45 mouse cellular contexts compared by ENCODE assay signal in the genomic region with DNA sequence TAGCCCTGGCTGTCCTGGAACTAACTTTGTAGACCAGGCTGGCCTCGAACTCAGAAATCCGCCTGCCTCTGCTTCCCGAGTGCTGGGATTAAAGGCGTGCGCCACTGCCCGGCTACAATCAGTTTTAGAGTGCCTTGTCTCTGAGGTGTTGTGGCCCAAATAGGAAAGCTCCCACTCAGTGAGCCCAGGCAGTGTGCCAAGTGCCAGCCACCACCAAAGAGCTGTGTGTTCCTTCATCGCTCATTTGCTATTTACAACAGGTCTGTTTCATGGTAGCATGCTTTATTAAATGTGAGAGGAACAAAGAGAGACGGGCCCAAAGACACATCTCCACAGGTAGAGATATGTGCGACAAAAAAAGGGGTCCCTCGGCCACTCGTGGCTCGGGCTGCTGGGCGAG. TPM values are rescaled to one million over a fixed set of nuclear protein-coding genes. Genes with fewer than 3 reads are reported as not detected.
"Had no signal": no experiment of that assay in that cellular context is flagged by ENCODE, and none has a peak within 500 bp of the region (broad histone marks: within the 10 kb centered on the region; RNA-seq: fewer than 3 reads in every experiment).

No protein-coding gene starts in this region.

- H3K4me3 ChIP-seq: left cerebral cortex, adult 2 months; limb, embryonic 10.5 days; limb, embryonic 12.5 days; limb, embryonic 13.5 days; limb, embryonic 15.5 days; liver, embryonic 12.5 days; liver, embryonic 13.5 days; liver, embryonic 15.5 days; lung, embryonic 15.5 days; megakaryocyte, embryonic 14.5 days; midbrain, embryonic 10.5 days; midbrain, embryonic 12.5 days; midbrain, embryonic 13.5 days; myocyte had no signal

- H3K4me2 ChIP-seq: limb, embryonic 12.5 days; limb, embryonic 13.5 days; limb, embryonic 15.5 days; liver, embryonic 11.5 days; liver, embryonic 12.5 days; liver, embryonic 13.5 days; liver, embryonic 15.5 days; lung, embryonic 14.5 days; lung, embryonic 15.5 days; midbrain, embryonic 12.5 days; midbrain, embryonic 13.5 days had no signal

- H3K27ac ChIP-seq: left cerebral cortex, adult 2 months; limb, embryonic 10.5 days; limb, embryonic 12.5 days; limb, embryonic 13.5 days; limb, embryonic 15.5 days; liver, embryonic 12.5 days; liver, embryonic 13.5 days; liver, embryonic 14.5 days; liver, embryonic 15.5 days; lung, embryonic 15.5 days; macrophage; midbrain, embryonic 10.5 days; midbrain, embryonic 12.5 days; midbrain, embryonic 13.5 days had no signal

- H3K9ac ChIP-seq: limb, embryonic 12.5 days; limb, embryonic 13.5 days; limb, embryonic 15.5 days; liver, embryonic 12.5 days; liver, embryonic 13.5 days; liver, embryonic 14.5 days; liver, embryonic 15.5 days; liver, postnatal 0 days; lung, embryonic 14.5 days; lung, embryonic 15.5 days; midbrain, embryonic 12.5 days; midbrain, embryonic 13.5 days had no signal

- DNase-seq: left cerebral cortex, postnatal 4 days; liver; liver, embryonic 13.5 days; liver, postnatal 0 days; lung, adult 18-20 months; lung, adult 2 months; lung, embryonic 14.5 days; lung, postnatal 10 days; lung, postnatal 14 days; lung, postnatal 36 days; lung, postnatal 4 days; midbrain, embryonic 14.5 days had no signal

- H3K9me3 ChIP-seq: limb, embryonic 10.5 days; limb, embryonic 12.5 days; limb, embryonic 13.5 days; limb, embryonic 15.5 days; liver, embryonic 12.5 days; liver, embryonic 13.5 days; liver, embryonic 15.5 days; lung, embryonic 15.5 days; midbrain, embryonic 10.5 days; midbrain, embryonic 12.5 days; midbrain, embryonic 13.5 days had no signal

- H3K4me1 ChIP-seq: limb, embryonic 15.5 days had no signal

- ATAC-seq: liver, embryonic 12.5 days; liver, postnatal 0 days; lung, postnatal 0 days; midbrain, embryonic 13.5 days; midbrain, embryonic 16.5 days had no signal

- H3K36me3 ChIP-seq: limb, embryonic 10.5 days; limb, embryonic 12.5 days; limb, embryonic 13.5 days; limb, embryonic 15.5 days; liver, embryonic 12.5 days; liver, embryonic 13.5 days; liver, embryonic 15.5 days; lung, embryonic 15.5 days; midbrain, embryonic 10.5 days; midbrain, embryonic 12.5 days; midbrain, embryonic 13.5 days had no signal

RNA-seq across cellular contexts. Expression of gene BC107364, which starts 30.3 kb away (rescaled TPM):
- total RNA-seq: left cerebral cortex, adult 18-20 months; left cerebral cortex, adult 2 months; left cerebral cortex, adult 8-10 months; left cerebral cortex, postnatal 14 days; left cerebral cortex, postnatal 25 days; left cerebral cortex, postnatal 36 days; left cerebral cortex, postnatal 4 days; liver, adult 2 months; megakaryocyte progenitor cell, adult 5-6 weeks; megakaryocyte, adult 5-6 weeks; megakaryocyte-erythroid progenitor cell, adult 5-6 weeks; midbrain, postnatal 0 days; monocyte, adult 5-6 weeks had no signal
- polyA plus RNA-seq: limb, embryonic 11.5 days; limb, embryonic 12.5 days; limb, embryonic 13.5 days; limb, embryonic 14.5 days; liver, adult 2 months; liver, embryonic 11.5 days; liver, embryonic 12.5 days; liver, embryonic 13.5 days; liver, embryonic 14.5 days; liver, embryonic 15.5 days; liver, embryonic 16.5 days; liver, postnatal 0 days; lung, adult 2 months; lung, embryonic 14.5 days; macrophage; midbrain, embryonic 12.5 days; midbrain, embryonic 13.5 days; midbrain, embryonic 14.5 days; midbrain, embryonic 16.5 days; midbrain, postnatal 0 days; myocyte; neural tube, embryonic 11.5 days had no signal

RNA-seq across cellular contexts. Expression of gene Hfe2, which starts 42.5 kb away (rescaled TPM):
- total RNA-seq: megakaryocyte progenitor cell, adult 5-6 weeks; megakaryocyte, adult 5-6 weeks; megakaryocyte-erythroid progenitor cell, adult 5-6 weeks; monocyte, adult 5-6 weeks had no signal
- polyA plus RNA-seq: macrophage had no signal
